Mouse (Mus musculus) hindbrain, embryonic 15.5 days (tissue): Measurements from ENCODE around the gene Eml6. TPM values are rescaled to one million over a fixed set of nuclear protein-coding genes. Genes with fewer than 3 reads are reported as not detected.

Source experiments
- ATAC-seq: fragments of 200-750 bp; cut with Nextera tagmentation; 2 replicates; pipeline ENCODE4 v1.8.0; 2017; ENCODE audit warnings: low read depth, moderate number of reproducible peaks, moderate TSS enrichment; ENCODE audit not compliant: low FRiP score
- H3K27ac ChIP-seq: fragments of 300-500 bp; sonication (generic); replicated peaks from 2 replicates; pipeline ENCODE4 v1.5.1; 2015; ENCODE audit warnings: mild to moderate bottlenecking, inconsistent platforms
- H3K27me3 ChIP-seq: fragments of 300-500 bp; sonication (generic); 2 replicates; pipeline ENCODE4 v1.6.1; 2015; ENCODE audit warnings: control low read depth, inconsistent platforms
- H3K36me3 ChIP-seq: fragments of 300-500 bp; sonication (generic); 2 replicates; pipeline ENCODE4 v1.6.1; 2015; ENCODE audit warnings: control low read depth, inconsistent platforms
- H3K4me1 ChIP-seq: fragments of 300-500 bp; sonication (generic); replicated peaks from 2 replicates; pipeline ENCODE4 v1.6.1; 2015; ENCODE audit warnings: control low read depth, inconsistent platforms
- H3K4me2 ChIP-seq: fragments of 300-500 bp; sonication (generic); 2 replicates; pipeline ENCODE4 v1.6.1; 2015; ENCODE audit warnings: moderate library complexity, mild to moderate bottlenecking, inconsistent platforms
- H3K4me3 ChIP-seq: fragments of 300-500 bp; sonication (generic); 2 replicates; pipeline ENCODE4 v1.5.1; 2015; ENCODE audit warnings: mild to moderate bottlenecking, inconsistent platforms
- H3K9ac ChIP-seq: fragments of 300-500 bp; sonication (generic); 2 replicates; pipeline ENCODE4 v1.6.1; 2015; ENCODE audit warnings: inconsistent platforms
- H3K9me3 ChIP-seq: fragments of 300-500 bp; sonication (generic); 2 replicates; pipeline ENCODE4 v1.6.1; 2016; ENCODE audit warnings: control low read depth, inconsistent platforms
- WGBS: fragments of 180-500 bp; shearing (Covaris S2); methylation state at CpG from one replicate; pipeline ENCODE4 v1.1.7; 2015; 5-methylcytosine and 5-hydroxymethylcytosine counted together
- polyA plus RNA-seq: library from polyadenylated mRNA; unstranded; fragments of >200 nt; fragmentation: Nextera tagmentation; extraction: Ambion mirVana; gene quantifications from 2 replicates; pipeline ENCODE4 v1.2.1, GENCODE M21; 2015

The Eml6 gene
- polyA plus RNA-seq, 1 experiment from 2014 or later = 5.6 TPM

DNA sequence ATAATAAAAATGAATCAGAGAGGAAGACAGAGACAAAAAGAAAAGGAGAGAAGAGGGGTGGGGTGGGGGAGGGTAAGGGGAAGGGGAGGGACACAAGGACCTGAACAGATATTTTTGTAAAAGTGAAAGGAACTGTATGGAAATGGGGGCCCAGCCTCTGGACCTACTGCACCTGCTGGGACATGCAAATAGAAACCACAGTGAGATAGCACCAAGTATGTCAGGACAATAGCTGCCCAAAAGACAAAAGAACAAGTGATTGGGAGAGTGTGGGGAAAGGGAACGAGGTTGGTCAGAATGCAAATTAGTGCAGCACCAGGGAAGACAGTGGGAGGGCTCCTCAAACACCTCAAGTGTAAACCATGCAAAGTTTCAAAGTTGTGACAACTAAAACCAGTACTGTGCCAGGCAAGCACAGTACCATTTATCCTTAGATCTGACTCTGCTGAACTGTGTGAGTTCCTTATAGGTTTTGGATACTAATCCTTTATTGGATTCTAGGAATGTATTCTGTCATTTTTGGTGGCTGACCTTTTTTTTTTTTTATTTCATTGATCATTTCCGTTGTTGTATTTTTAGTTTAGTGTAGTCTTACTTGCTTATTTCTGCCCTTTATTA is 246.3 kb downstream of the Eml6 start:
- Histone ChIP-seq H3K4me3 (no peak overlapping the region), H3K4me2 (no peak overlapping the region), H3K27ac (no peak overlapping the region), H3K27me3 (no peaks in the 10 kb centered on the region), H3K36me3 (peaks cover 8% of the 10 kb centered on the region; the same call in 1 of the 2 replicates), H3K9me3 (no peaks in the 10 kb centered on the region), H3K9ac (no peak overlapping the region), H3K4me1 (no peaks in the 10 kb centered on the region; the same call in 1 of the 2 replicates)
- WGBS = 36% methylated on average over 2 of the region's 2 CpGs
- ATAC-seq = no peak

DNA sequence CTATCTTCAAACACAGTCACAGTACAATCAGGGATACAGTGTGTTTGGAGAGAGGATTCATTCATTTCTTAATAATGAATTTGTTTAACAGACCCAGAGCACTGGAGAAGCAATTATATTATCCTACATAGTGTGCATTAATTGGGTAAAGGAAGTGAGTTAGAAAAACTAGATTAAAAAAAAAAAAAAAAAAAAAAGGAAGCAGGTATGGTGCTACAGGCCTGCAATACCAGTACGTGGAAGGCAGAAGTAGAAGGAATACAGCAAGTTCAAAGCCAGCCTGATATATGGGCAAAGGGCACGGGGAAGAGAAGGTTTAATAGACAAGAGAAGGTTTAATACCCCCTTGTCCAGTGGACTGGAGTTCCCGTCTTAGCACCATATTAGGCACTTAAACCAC is 246.9 kb downstream of the Eml6 start:
- no peak for ATAC-seq
- 64% methylated on average over 3 of the region's 3 CpGs for WGBS
- H3K9ac ChIP-seq = no peak overlapping the region
- H3K27me3 ChIP-seq = no peaks in the 10 kb centered on the region
- peaks cover 8% of the 10 kb centered on the region; the same call in 1 of the 2 replicates for H3K36me3 ChIP-seq
- H3K4me3 ChIP-seq = no peak overlapping the region
- no peak overlapping the region for H3K27ac ChIP-seq
- H3K9me3 ChIP-seq = no peaks in the 10 kb centered on the region
- no peaks in the 10 kb centered on the region; the same call in 1 of the 2 replicates for H3K4me1 ChIP-seq
- H3K4me2 ChIP-seq = no peak overlapping the region

DNA sequence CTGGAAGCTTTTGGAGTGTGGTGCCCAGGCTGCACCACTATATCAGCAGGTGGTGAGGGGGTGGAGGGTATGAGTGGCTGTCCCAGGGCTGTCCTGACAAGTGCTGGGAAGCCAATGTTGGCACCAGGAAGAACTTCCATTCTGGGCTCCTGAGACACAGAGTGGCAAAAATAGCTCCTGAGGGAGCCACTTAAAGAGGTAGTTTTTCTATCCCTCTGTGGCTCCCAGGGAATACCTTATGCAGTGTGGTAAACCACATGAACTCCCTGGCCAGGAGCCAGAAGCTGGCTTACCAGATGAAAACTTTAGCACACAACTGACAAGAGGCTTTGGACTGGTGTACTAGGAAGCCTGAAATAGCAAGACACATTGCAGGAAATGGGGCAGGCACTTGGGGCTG is 247.9 kb downstream of the Eml6 start:
- Histone ChIP-seq H3K36me3 (peaks cover 7% of the 10 kb centered on the region; the same call in 1 of the 2 replicates), H3K27me3 (no peaks in the 10 kb centered on the region), H3K9me3 (no peaks in the 10 kb centered on the region), H3K9ac (no peak overlapping the region), H3K4me3 (no peak overlapping the region), H3K27ac (no peak overlapping the region), H3K4me1 (no peaks in the 10 kb centered on the region; the same call in 1 of the 2 replicates), H3K4me2 (no peak overlapping the region)
- ATAC-seq = no peak

DNA sequence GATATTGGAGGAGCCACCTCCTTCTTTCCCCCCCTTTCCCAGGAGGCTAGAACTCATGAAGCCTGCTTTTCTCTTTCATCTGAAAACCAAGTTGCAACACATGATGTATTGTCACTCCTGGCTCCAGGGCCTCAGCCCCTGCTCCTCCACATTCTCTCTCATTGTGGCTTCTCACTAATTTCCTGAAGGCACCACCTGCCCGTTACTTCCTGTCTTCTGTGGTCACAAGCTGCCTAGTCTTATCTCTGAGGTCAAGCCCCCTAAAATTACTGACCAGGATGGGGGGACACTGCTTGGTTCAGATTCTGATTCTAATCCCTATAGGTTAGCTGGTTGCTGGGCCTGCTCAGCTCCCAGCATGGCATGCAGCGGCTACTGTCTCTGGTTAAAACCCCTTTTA is 251.1 kb downstream of the Eml6 start:
- Histone ChIP-seq H3K4me1 (no peaks in the 10 kb centered on the region; the same call in 1 of the 2 replicates), H3K27ac (no peak overlapping the region), H3K4me2 (no peak overlapping the region), H3K9me3 (no peaks in the 10 kb centered on the region), H3K27me3 (no peaks in the 10 kb centered on the region), H3K9ac (no peak overlapping the region), H3K4me3 (no peak overlapping the region), H3K36me3 (no peaks in the 10 kb centered on the region)
- 63% methylated on average over 2 of the region's 2 CpGs for WGBS
- no peak for ATAC-seq

DNA sequence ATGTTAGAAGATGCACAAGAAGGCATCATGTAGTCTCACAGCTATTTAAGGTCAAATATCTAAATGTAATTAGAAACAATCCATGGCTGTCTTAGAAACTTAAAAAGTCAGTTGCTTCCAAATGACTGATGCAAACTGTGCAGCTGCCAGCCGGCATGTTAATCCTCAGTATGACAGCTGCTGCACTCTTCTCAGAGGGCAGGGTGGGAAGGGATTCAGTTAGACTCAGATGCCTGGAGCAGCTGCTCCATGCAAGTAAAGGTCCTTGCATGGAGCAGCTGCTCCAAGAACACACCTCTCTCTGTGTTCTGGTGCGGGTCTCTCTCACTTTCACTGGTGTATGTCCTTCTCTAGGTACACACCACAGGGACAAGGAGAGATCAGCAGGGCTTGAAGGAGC is 251.5 kb downstream of the Eml6 start:
- no peaks in the 10 kb centered on the region for H3K27me3 ChIP-seq
- no peak overlapping the region for H3K4me2 ChIP-seq
- H3K27ac ChIP-seq = no peak overlapping the region
- H3K9ac ChIP-seq = no peak overlapping the region
- H3K4me1 ChIP-seq = no peaks in the 10 kb centered on the region; the same call in 1 of the 2 replicates
- ATAC-seq = peak; percentile 72
- H3K4me3 ChIP-seq = no peak overlapping the region
- H3K9me3 ChIP-seq = no peaks in the 10 kb centered on the region
- H3K36me3 ChIP-seq = no peaks in the 10 kb centered on the region
- WGBS = 36% methylated on average over 2 of the region's 2 CpGs

DNA sequence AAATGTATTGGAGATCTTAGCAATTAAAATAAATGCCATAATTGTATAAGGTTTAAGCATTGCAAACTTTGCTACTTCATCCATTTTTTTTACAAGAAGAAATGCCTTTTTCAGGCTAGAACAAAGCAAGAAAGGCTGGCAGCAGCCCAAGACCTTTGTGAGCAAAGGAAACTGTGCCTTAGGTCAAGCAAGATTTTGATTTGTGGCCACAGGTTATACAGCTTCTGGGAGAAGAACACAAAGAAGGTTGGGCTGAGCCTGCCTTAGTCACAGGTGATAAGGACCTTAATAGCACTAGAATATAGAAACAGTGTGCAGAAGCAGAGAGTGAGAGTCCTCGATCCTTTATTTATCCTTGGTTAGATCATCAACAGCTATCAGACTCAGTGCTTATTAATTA is 253.6 kb downstream of the Eml6 start:
- WGBS = 94% methylated on average over 1 of the region's 1 CpGs
- ATAC-seq = no peak
- no peaks in the 10 kb centered on the region for H3K27me3 ChIP-seq
- no peaks in the 10 kb centered on the region for H3K9me3 ChIP-seq
- no peak overlapping the region for H3K4me2 ChIP-seq
- H3K36me3 ChIP-seq = no peaks in the 10 kb centered on the region
- no peak overlapping the region for H3K4me3 ChIP-seq
- no peak overlapping the region for H3K27ac ChIP-seq
- no peak overlapping the region for H3K9ac ChIP-seq
- no peaks in the 10 kb centered on the region; the same call in 1 of the 2 replicates for H3K4me1 ChIP-seq

DNA sequence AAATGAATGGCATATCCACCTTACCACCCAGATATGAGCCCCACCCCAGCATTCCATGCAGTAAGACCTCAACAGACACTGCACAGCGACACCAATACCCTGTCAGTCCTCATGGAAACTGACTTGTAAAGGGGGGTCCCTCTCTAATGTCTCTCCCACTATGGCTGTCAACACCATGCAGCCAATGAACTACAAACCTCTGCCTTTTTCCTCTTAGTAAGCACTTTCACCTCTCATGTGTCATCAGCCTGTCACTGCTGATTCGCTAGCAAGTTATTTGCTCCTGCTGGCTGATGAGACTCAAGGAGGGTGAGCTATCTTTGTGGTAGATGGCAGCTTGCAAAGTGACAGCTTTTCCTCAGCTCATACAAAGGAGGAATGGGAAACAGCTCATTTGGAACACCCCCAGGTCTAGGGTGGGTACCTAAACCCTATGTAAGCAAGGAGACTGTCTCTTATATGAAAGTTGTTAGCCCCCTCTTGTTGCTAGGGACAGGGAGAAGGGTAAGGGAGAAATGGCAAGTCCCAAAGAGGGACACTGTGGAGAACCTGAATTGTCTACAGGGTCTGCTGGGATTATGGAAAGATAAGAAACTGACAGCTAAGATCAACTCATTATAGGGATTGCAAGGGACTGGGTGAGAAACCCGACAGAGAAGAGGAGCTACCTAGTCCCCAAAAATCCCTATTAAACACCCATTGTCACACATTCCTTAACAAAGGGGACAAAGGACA is 255.0 kb downstream of the Eml6 start:
- no peak overlapping the region for H3K9ac ChIP-seq
- no peak overlapping the region for H3K4me3 ChIP-seq
- no peak for ATAC-seq
- H3K4me1 ChIP-seq = no peaks in the 10 kb centered on the region; the same call in 1 of the 2 replicates
- H3K27me3 ChIP-seq = no peaks in the 10 kb centered on the region
- H3K36me3 ChIP-seq = no peaks in the 10 kb centered on the region
- 77% methylated on average over 3 of the region's 3 CpGs for WGBS
- no peak overlapping the region for H3K27ac ChIP-seq
- no peak overlapping the region for H3K4me2 ChIP-seq
- no peaks in the 10 kb centered on the region for H3K9me3 ChIP-seq

DNA sequence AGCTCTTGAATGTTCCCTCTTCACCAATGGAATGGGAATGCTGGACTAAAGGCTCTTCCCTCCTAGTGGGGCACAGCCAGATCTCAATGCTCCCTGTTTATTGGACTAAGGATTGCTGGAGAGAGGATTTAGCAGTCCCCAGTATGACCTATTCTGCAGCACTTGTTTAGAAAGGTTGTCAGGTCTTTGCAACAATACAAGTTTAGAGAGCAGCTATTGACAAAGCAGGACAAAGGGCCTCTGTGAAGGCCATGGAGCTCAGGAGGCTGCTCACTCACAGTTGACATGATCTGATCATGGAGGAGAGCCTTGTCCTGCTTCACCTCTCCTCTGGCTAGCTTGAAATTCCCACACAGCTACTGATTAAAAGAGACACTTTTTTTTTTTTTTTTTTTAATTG is 257.3 kb downstream of the Eml6 start:
- H3K27ac ChIP-seq = no peak overlapping the region
- no peak overlapping the region for H3K4me2 ChIP-seq

DNA sequence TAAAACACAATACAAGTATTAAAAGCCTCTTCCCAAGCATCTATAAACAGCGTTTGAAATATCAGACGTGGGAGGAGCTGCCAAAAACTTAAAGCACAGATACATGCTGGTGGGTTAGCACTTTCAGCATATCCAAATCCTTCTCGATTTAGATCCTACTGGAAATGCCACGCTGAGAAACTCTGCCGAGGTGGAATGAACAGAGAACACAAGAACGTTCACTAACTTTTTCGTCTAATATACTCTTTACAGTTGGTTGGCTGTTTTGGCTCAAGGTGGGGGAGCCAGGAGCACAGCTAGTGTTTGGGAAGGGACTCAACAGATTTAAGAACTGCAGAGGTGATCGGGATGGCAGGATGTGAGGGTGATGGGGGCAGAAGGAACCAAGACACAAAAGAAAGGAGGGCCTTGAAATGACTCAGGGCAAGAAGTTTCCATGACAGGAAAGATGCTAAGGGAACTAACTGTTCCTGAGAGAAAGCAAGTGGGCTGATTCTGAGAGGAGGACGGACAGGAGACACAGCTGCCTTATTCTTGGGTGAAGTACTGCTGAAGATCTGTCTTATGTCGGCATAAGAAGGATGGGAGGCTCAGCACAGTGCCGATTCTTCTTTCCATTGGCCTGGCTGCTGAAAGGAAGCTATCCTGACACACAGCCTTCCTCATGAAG is 259.4 kb downstream of the Eml6 start:
- no peaks in the 10 kb centered on the region for H3K4me1 ChIP-seq
- no peaks in the 10 kb centered on the region for H3K36me3 ChIP-seq
- H3K27ac ChIP-seq = no peak overlapping the region
- WGBS = 86% methylated on average over 11 of the region's 11 CpGs
- H3K27me3 ChIP-seq = no peaks in the 10 kb centered on the region
- H3K9me3 ChIP-seq = no peaks in the 10 kb centered on the region
- no peak for ATAC-seq
- no peak overlapping the region for H3K9ac ChIP-seq
- H3K4me2 ChIP-seq = no peak overlapping the region
- no peak overlapping the region for H3K4me3 ChIP-seq

More for the DNA sequence above, 257.3 kb downstream of the Eml6 start:
- Histone ChIP-seq H3K27me3 (no peaks in the 10 kb centered on the region), H3K4me1 (no peaks in the 10 kb centered on the region), H3K4me3 (no peak overlapping the region), H3K36me3 (no peaks in the 10 kb centered on the region), H3K9ac (no peak overlapping the region), H3K9me3 (no peaks in the 10 kb centered on the region)
- ATAC-seq = no peak

DNA sequence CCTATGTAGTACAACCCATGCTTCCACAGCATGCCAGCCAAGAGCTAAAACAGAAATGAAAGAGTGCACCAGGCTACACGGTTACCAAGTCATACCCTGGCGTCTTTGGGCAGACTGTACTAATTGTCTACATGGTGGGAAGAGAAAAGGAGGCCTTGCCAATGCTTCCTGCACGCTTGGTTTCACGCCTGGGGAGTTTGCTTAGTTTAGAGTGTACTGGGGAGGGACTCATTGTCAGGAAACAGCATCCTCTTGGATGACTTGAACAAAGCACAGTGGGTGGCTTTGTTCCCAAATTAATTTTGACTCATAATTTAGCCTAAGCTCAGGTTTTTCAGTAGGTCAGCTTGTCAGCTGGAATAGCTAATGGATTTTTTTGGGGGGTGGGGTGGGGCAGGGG is 260.8 kb downstream of the Eml6 start:
- H3K27me3 ChIP-seq = no peaks in the 10 kb centered on the region
- no peak overlapping the region for H3K4me2 ChIP-seq
- no peaks in the 10 kb centered on the region for H3K9me3 ChIP-seq
- no peaks in the 10 kb centered on the region for H3K36me3 ChIP-seq
- 30% methylated on average over 4 of the region's 4 CpGs for WGBS
- no peak for ATAC-seq
- no peak overlapping the region for H3K4me3 ChIP-seq
- H3K27ac ChIP-seq = no peak overlapping the region
- no peak overlapping the region for H3K9ac ChIP-seq
- H3K4me1 ChIP-seq = no peaks in the 10 kb centered on the region

DNA sequence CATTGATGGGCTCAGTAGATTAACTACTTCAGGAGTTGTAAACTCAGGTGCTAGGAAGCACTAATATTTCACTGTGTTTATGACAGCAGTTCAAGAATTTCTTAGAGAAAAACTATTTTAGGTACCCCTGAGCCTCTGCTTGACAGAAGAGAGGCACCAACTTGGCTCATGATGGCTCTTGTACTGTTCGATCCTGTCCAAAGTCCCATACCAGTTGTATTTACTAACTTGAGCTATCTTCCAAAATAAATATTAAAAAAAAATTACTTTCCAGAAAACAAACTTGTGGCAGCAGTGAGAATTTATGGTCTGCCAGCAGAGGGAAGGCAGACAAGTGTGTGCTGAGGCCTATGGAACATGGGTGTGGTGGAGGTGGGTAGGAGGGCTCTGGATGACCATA is 263.1 kb downstream of the Eml6 start:
- H3K27me3 ChIP-seq = no peaks in the 10 kb centered on the region
- H3K4me2 ChIP-seq = no peak overlapping the region
- H3K27ac ChIP-seq = no peak overlapping the region
- ATAC-seq = no peak
- H3K4me3 ChIP-seq = no peak overlapping the region
- WGBS = 93% methylated on average over 1 of the region's 1 CpGs
- no peak overlapping the region for H3K9ac ChIP-seq
- no peaks in the 10 kb centered on the region for H3K4me1 ChIP-seq
- no peaks in the 10 kb centered on the region for H3K9me3 ChIP-seq
- H3K36me3 ChIP-seq = 0 out of 2 replicates have a peak, but pooled peaks cover 11% of the 10 kb centered on the region

DNA sequence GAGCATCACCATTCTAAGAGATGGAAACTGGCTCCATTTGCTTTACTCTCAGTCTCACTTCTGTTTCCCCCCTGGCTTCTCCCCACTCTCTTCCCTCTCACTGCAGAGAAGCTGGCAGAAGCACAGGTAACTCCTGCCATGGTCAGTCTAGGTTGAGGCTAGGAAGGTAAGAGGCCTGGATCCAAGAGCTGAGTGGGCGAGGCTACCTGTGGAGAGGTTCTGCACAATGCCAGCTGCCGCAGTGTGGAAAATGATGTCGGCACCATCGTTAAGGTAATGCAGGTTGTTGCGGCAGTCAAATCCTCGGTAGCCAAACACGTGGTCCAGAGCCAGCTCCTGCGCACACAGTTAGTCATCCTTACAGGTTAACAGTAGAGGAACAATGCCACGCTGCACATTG is 264.4 kb downstream of the Eml6 start:
- H3K36me3 ChIP-seq = 0 out of 2 replicates have a peak, but pooled peaks cover 11% of the 10 kb centered on the region

More for the DNA sequence above, 264.4 kb downstream of the Eml6 start:
- no peak for ATAC-seq
- 95% methylated on average over 9 of the region's 9 CpGs for WGBS
- H3K9ac ChIP-seq = no peak overlapping the region
- H3K4me2 ChIP-seq = no peak overlapping the region
- H3K9me3 ChIP-seq = no peaks in the 10 kb centered on the region
- no peaks in the 10 kb centered on the region for H3K4me1 ChIP-seq
- H3K27ac ChIP-seq = no peak overlapping the region
- no peaks in the 10 kb centered on the region for H3K27me3 ChIP-seq
- H3K4me3 ChIP-seq = no peak overlapping the region
